Mouse (Mus musculus) spleen, postnatal 14 days (tissue): ENCODE measurements around the gene Lmntd1.

ENCODE experiments used
- DNase-seq, 2 experiments: peaks; one replicate each; pipeline ENCODE4 v3.0.0; 2021 to 2022; ENCODE audit warnings: low spot score in 2 of 2

Gene Lmntd1

DNA sequence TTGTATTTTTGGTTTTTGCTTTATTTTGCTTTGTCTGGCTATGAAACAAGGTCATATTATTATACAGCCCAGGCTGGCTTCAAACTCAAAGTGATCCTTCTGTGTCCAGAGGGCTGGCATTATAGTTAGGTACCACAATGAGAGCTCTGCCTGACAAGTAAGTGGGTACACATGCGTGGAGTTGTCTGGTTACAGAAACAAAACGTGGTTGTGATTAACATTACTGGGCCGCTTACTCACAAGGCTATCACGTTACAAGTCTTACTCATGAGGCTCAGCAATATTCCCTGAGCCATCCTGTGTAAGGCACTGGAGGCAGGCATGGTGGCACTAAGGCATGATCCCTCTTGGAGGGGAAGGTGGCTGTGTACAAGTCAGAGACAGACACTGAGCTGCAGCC is 49.4 kb downstream of the Lmntd1 start:
- DNase-seq, result no peak

DNA sequence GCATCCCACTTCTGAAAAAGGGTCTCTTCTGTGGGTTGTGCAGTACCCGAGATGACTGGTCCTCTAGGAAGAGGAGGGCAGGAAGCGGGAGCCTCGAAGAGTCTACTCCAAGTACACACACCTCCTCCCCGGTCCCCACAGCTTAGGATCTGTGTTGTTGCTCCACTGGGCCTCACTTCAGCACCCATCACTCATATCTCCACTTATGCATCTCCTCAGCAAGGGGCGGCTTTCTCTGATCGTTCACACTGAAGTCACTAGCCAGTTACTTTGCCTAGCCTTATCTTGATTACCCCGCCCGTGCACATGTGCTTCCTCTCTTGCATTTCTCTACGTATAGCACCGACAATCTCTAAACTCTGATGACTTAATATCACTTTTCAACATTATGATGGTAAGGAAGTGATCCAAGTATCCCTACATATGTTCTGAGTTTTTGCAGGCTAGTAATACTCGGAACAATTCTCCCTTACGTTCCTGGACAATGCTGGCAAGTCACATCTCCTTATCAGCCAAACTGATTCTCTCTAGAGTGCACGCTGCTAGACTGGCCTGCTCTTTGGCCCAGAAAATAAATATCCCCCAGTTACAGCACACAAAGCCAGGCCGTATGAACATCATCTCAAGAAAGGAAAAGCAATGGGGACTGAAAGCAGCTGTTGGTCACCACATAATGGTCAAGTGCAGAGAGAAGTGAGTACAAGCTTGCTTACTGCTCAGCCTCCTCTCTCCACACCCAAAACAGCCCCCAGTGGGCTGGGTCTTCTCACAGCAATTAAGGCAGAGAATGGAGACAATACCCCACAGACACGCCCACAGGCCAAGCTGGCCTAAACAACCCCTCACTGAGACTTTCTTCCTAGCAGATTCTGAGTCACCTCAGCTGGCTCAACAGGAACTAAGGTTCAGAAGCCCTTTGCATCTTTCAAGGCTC is 56.8 kb downstream of the Lmntd1 start:
- no peak for DNase-seq

DNA sequence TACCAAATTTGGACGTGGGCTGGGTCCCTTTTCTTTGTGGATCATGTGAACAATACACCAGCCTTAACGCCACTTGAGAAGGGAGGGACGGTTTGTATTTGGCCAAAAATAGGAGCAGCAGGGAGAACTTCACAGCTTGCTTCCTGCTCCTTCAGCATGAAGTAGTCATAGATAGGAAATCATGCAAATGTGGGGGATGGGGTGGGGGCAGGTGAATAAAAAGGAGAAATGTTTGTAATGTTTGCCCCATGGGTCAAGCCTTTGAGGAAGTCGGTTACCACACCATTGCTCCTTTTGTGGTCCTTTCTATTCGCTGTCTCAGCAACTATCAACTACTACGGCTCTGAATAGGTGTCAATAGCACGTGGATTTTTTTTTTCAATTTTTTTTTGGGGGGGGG is 60.9 kb downstream of the Lmntd1 start:
- DNase-seq, result no peak

DNA sequence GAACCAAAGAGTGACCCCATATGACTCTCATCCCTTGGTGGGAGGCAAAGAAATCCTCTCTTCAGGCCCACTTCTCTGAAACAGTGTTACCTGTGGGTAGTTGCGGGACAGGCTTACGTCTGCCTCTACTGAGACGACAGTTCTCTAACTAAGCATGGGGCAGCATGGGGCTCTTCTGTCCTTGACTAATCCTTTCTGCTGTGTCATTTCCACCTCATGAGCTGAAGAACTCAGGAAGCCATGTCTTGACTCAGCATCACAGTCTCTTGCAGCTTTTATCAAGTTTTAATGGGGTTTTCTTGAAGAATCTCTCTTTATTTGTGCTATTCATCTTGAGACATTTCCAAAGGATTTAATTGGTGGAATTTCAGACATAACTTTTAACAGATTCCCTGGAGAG is 61.3 kb downstream of the Lmntd1 start:
- DNase-seq, result no peak

DNA sequence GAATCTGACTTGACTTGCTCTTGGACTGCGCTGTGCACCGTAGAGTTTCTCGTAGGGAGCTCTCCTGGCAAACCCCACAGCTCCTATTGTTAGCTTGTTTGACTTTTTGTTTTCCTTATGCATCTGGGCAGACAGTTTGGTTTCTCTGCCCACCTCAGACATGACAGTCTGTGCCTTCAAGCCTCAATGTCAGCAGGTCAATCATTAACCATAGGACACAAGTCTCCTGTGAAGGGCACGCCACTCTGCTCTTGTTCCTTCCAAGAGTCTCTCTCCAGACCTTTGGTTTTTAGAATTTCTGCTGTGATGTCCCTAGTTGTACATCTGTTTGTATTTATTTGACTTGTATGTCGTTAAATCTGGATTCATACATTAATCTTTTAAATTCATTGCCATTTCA is 63.1 kb downstream of the Lmntd1 start:
- no peak for DNase-seq

DNA sequence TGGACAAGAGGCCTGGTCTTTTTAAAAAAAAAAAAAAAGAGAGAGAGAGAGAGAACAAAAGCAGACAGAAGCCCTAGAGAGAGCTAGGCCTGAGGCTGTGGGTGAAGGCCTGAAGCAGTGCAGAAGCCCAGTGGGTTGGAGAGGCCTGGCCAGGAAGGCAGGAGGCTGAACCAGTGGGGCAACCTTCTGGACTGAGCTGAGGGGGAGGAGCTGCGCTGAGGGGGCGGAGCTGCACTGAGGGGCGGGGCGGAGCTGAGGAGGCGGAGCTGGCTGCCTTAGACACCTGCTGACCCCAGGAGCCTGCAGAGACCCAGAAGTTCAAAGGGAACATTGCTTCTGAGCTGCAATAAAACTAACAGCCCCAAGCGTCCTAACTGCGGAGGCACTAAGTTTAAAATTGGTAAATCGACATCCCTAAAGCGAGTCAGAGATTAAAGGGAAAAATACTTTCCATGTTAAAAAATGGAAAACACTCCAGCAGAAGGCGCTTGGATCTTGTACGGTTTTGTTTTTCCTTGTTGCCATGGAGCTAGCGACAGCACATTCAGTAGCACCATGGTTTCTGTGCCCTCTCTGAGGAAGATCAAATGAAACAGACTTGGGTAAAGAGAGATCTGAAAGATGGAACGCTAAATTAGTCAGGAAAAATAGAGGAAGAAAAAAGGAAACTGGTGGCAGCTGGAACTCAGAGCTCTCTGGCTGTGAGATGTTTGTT is 68.0 kb downstream of the Lmntd1 start:
- no peak for DNase-seq

DNA sequence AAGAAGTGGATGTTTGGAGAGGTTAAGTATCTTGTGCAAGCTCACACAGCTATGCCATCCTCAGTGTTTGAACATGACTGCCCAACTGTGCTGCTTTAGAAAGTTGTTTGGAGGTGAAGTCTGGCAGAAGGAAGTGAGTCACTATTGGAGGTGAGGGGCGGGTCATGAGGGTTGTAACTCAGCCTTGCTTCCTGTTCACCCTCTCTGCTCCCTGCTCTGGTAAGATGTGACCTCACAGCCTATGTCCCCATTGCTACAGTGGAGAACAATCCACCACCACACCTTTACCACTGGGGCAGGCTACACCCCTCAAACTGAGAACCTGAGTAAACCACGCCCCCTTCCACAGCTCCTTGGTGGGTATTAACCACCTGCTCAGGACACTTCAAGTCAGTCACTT is 69.3 kb downstream of the Lmntd1 start:
- DNase-seq, result no peak

DNA sequence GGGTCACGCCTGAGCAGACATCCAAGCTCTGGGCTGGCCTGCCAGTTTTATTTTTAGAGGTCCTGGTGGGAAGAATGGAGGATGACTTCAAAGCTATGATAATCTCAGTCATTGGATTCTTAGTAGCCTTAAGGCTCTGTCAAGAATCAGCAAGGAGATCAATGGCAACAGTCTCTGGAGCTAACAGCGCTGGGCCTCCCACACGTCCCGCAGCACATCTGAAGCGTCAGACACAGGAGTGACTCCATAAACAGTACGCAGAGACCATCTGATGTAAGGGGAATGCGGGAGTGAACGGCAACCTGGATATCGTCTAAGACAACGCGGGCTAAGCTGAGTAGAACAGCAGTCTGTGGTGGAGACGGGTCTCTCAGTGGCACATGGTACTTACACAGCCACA is 69.8 kb downstream of the Lmntd1 start:
- no peak for DNase-seq

DNA sequence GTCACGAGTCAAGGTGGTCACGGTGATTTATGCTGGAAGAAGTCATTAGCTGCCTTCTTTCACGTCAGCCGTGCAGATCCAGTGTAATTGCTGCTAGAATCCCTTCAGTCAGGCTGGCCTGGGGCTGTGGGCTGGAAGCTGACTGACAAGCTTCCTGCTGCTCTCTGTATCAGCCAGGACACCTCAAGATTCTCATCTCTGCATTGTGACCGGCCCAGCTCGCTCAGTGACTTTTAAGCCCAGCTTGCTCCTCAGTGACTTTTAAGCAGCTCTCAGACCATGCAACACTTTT is 74.6 kb downstream of the Lmntd1 start:
- no peak for DNase-seq

DNA sequence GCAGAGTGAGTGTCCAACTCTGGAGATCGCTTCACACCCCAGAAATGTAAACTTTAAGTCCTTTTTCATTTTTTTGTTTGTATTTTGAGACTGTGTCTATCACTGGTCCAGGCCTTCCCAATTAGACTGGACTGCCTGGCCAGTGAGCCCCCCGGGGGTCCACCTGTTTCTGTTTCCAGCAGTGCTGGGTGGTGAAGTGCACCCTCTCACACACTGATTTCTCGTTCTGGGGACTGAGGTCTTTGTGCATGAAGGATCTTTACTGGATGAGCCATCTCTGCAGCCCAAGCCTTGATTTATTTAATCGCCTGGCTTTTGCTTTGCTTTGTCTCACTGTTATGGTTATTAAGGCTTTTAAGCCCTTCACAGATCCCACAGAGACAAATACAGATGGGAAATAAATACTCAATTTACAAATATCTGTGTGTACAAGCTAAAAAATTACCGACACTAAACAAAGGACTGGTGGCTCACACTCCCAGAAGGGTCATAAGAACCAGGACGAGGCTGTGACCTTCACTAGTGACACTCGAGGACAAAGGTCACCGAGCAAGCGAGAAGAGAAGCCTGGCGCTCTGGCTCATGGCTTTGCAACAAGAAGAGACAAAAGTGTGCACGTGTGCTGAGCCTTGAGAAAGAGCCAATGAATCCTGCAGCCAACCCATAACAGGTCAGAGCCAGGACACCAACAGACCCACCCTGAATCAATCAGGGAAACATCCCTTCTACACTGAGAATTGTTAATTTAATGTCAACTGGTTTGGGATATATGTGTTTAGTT is 75.1 kb downstream of the Lmntd1 start:
- DNase-seq, result no peak

DNA sequence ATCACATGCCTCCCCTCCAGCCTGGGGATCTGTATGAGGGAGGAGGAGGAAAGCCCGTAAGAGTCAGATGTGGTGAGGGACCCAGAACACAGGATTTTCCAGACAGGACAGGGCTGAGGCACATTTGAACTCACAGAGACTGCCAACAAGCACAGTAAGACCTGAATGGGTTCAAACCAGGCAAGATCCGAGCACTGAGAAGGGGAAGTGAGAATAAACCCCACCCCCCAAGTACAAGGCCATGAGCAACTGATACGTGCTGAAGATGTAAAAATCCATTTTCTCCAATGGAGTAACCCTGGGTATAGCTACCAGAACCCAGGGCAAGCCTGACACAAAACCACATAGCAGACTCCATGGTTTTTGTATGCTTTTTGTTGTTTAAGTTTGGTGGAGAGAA is 83.7 kb downstream of the Lmntd1 start:
- no peak for DNase-seq

DNA sequence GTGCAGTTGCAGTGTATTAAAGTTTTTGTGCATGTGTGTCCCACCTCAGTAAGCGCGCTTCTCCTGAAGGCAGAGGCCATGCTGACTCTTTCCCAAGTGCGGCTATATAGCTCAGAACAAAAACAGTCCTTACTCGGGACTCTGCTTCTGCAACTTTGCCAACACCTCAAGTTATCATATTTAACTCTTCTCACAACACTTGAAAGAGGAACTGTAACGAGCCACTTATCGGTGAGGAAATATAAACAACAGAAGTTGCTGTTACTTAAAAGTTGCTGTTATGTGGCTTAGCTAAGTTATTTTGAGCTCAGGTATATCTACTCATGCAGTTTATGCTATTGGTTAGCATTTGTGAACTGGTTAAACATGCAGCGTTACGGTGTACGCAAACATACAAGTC is 90.8 kb downstream of the Lmntd1 start:
- no peak for DNase-seq

DNA sequence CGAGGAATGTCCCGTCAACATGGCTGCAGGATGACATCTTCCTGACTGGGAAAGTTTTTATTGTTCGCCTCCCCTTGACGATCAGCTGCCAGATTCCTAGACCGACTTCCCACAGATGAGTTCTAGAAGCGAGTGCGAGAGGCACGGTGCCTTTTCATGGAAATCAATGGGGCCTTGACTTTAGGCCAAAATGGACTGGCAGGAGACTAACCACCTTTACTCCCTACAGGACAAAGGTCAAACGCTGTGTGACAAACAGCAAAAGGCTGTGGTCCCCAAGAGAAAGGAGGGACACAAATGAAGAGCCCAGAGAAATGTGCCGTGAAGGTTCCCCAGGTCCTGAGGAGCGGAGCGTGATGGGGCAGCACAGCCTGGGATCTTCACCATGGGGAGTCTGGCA is 91.5 kb downstream of the Lmntd1 start:
- DNase-seq, result no peak

DNA sequence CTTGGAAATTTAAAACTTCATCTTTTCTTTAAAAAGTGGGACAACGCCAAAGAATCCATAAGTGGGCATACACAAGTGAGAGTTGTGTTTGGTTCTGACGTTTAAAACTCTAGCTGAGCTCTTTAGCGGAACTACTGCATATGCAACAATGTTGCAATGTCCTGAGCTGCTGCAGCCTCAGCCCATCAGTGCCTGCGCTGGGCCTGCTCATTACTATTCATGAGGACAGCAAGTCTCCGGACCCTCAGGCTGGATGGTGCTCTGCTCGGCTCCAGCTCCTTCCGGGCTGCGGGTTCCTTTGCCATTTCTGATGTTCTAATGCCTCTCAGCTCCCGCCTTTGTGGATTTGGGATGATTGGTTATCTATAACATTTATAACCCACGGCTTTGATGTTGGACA is 97.1 kb downstream of the Lmntd1 start:
- DNase-seq, result no peak

DNA sequence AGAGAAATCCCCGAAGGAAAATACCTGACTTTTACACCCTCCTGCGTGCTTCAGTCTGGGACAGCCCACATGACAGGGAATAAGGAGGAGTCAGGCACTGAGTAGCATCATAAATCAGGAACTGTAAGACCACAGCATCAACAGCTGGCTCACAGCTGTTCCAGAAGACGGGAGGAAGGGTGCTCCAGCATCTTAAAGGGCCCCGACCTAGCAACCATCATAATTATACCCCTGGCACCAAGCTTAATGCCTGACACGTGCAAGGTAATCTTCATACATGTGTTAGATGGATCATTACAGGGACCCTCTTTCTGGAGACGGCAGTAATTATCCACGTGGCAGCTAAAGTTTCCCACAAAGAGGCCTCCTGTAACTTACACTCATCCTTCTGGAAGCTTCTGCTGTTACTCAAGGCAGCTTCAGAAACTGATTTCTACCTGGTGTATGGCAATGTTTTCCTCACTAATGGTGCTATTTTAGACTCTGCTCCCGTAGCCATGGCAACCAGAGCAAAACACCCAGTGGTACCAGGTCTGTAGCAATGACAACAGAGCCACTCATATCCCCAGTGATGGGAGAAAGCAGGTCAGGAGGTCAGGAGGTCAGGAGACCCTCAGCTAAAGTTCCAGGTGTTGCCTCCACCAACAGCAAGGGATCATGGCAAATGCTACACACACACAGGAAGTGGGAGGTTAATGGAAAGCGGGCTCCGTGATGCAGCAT is 98.1 kb downstream of the Lmntd1 start:
- DNase-seq, result no peak

DNA sequence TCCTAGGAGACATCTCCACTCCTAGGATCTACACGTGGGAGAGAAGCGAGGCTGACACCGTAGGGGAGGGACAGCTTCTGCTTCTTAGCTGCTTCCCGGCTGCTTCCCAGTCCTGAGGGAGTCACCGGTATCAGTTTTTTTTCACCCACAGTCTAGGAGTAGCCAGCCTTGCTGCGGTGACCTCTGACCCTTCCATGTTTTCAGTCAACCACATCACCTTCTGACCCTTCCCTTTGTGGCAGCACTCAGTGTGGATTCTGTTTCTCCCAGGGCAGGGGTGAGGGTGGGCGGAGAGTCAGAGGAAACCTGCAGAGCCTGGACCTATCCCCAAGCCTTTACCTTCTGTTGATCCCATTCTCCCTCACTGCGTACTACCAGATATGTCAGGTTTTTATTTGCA is 102.9 kb downstream of the Lmntd1 start:
- DNase-seq, result no peak

DNA sequence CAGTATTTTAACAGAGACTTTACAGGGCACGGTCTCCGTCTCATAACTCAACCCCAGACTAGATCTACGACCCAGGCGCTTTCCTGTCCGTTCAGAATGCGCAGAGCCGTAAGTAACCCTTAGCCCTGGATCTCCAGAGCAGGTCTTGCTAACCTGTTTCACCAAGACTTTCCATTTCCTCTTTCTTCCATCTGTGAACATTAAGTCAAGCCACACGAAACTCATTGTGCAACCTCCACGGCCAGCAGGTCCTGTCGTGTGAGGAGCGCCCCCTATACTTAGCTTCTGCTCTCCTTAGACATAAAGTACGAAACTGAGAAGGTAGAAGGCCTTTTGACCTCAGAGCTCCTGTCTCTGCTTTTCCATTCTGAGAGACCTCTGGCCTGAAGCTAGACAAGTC is 105.3 kb downstream of the Lmntd1 start:
- DNase-seq, result no peak

DNA sequence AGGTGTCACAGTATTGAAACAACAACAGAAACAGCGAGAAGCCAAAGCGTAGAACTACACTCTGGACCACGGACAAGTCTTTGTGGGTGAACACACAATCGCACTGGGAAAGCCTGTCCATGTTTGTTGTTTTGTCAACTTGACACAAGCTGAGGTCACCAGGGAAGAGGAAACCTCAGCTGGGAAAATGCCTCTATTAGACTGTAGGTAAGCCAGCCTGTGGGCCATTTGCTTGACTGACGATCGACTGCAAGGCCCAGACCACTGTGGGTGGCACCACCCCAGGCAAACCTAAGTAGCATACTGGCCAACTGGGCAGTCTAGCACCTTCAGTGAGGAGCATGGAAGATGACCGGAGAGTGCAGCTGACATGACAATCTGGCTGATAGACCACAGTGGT is 112.4 kb downstream of the Lmntd1 start:
- DNase-seq, result no peak

DNA sequence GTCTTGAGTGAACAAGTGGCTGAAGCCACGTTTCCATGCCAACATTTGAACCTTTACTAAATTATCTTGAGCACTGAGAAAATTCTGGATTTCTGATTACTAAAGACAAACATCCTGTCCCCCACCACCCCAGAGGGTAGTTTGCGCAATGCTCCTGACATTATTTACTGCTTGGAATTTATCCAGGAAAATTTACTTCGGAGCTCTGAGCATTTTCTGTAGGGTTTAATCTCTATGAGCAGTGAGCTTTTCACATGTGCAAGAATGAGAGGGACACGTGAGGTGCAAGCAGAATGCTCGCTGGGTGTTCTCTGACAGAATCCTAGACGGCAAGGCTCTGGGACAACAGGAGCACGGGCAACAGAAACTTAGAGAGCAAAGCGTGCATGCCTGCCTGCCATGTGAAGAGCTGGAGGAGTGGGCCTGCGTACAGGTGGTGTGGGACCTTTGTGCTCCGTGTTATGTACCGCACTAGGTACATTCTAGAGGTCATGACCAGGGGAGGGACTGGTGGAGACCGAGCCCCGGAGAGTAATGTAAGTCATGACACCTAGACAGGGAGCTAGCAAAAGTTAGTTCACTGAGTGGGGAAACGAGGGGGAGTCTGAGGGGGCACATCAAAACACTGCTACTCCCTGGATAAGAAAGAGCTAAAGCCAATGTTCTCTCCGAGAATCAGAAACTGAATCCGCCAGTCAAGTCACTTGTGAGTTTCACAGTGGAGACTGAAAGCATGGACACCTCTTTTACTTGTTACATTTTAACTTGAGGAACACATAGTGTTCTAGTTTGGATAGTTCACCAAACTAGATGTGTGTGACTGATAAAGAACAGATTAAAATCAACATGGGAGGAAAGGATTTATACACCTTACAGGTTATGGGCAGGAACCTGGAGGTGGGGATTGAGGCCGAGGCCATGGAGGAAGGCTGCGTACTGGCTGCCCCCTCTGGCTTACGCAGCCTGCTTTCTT is 114.3 kb downstream of the Lmntd1 start:
- DNase-seq, result no peak

DNA sequence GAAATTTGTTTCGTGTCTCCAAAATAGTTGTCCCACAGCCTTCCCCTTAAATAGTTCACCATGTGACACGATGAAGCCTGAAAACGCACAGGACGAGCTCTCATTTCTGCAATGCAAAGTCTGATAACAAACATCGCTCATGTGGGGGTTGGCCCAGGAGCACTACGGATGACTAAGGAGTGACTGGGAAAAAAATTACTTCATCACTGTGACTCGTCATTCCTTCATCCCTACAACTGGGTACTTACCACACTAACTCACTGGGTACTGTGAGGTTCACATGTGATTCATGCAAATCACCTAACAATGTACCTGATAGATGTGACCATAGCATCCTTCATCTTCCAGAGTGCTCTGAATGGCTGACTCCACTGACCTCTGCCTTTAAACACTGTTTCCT is 118.4 kb downstream of the Lmntd1 start:
- no peak for DNase-seq

DNA sequence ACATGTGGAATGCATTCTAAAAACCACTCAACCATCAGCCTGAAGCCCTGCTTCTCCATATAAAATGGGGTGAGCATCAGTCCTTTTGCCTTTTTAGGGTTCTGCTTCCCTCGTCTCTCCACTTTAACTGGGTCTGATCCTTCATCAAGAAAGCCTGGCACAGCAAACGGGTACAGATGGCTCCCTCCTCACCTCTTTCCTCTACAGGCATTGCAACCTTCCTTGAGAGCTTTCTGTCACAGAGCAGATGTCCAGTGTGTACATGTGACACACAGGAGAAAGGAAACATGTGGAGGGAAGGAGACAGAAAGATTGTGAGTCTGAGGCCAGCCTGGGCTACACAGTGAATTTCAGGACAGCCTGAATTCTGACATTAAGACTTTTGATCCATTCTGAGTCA is 125.9 kb downstream of the Lmntd1 start:
- no peak for DNase-seq
